Mouse (Mus musculus): Measurements from ENCODE around the gene Tbc1d8.
A peak's percentile ranks its signal among the peaks of the same experiment; 100 is the strongest.

Tbc1d8 gene

DNA sequence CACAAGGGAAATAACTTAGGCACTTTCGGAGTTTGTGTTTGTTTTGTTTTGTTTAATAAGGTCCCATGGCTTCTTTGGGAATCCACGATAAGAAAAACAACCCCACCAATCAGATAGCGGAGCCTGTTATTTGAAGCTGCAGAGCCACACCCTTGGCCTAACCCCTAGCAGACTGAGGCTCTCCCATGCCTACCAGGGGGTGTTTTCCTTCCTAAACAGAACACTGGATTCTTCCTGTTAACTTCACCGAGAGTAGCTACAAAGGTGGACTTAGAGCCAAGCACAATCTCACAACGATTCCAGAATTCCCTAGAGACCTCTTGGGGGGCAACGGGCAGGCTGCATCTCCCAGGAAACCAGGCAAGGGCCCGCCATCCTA lies 116.1 kb downstream of the Tbc1d8 start:
- no peak for DNase-seq (ENCODE audit: low spot score)

DNA sequence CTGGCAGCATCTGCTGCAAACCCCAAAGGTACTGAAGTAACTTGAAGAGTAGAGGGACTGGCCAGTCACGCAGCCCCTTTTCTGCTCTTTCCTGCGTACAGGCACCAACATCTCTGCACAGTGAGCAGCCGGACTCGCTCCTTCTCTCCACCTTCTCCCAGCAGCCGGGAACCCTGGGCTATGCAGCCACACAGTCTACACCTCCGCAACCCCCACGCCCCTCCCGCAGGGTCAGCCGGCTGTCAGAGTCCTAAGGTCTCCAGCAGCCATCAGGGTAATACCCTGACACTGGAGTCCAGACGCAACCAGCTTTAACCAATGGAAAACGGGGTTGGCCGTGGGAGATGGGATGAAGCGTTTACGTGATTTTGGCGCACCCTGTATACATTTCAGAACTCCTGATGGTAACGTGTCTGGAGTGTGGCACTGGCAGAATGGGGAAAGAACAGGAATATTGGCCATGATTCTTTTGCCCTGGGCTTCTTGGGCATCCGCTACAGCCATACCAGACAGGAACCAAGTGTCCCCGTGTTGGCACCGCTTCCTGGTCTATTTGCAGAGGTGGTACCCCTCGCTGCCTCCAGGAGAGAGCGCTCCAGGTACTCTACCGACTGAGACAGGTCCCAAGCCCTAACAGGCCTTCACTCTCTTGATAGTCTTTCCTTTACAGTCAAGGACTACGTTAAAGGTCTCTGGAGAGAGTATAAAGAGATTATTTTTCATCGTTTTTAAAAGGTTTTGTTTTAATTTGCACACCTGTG lies 116.6 kb downstream of the Tbc1d8 start:
- DNase-seq (ENCODE audit: low spot score): no peak

DNA sequence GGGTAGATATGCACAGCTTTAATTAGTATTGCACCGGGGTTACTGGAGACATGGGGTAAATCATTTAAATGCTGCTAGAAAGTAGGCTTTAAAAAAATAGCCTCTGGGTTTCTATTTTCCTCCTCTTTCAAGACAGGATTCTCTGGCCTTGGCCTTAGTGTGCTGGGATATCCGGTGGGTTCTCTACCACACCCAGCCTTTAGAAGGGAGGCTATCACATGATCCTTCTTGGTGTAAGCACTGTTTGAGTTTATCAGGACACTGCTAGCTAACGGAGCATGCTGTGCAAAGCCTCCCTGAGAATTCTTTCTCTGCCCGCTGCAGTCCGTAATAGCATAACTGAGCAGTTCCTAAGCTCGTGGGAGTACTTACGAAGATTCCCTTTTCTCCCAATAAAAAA lies 129.1 kb downstream of the Tbc1d8 start:
- DNase-seq (ENCODE audit: low spot score): no peak

DNA sequence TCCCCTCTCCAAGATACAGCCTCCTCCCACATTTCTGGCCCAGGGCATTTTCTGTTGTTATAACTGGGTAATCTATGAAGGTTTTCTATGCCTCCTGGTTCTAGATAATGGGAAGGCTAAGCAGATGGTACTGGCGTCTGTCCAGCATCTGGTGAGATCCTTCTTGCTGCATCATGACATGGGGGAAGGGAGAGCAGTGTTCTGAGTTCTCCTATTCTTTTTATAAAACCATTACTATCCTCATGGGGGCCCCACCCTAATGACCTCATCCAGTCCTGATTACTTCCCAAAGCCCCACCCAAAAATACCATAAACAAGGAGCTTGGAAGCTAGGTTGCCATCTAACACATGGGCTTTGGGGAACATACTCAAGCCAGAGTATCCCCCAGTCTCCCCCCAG lies 129.6 kb downstream of the Tbc1d8 start:
- peak; percentile 53 for DNase-seq (ENCODE audit: low spot score)

DNA sequence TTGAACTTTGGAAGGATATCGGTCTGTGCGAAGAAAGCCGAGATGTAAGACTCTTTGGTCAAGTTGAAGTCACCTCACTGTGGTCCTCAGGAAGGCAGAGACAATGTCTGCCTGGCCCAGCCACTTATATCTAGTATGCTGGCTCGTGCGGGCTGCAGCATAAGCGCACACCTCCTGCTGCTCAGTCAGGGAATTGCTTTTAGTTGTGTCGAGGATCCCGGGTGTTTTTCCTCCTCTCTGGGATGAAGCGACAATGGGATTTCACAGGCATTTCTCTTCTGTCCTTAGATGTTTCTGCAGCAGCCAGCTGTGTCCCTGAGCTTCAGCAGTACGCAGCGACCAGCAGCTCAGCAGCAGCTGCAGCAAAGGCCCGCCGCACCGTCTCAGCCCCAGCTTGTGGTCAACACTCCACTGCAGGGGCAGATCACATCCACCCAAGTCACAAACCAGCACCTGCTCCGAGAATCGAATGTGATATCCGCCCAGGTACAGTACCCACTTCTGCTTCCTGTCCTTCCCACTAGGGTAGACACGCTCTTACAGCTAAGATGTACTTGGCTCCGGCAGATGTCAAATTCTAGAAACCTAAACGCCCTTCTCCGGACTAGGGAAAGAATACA lies 133.5 kb downstream of the Tbc1d8 start:
- DNase-seq (ENCODE audit: low spot score): no peak

GRCm38 (mm10) chr1:39343242-39343641 lies 135.3 kb downstream of the Tbc1d8 start:
- no peak for DNase-seq (ENCODE audit: low spot score)

- DNase-seq (ENCODE audit: low spot score): no peak
These were observed 136.7 kb downstream of the Tbc1d8 start for GRCm38 (mm10) chr1:39341807-39342206.

DNA sequence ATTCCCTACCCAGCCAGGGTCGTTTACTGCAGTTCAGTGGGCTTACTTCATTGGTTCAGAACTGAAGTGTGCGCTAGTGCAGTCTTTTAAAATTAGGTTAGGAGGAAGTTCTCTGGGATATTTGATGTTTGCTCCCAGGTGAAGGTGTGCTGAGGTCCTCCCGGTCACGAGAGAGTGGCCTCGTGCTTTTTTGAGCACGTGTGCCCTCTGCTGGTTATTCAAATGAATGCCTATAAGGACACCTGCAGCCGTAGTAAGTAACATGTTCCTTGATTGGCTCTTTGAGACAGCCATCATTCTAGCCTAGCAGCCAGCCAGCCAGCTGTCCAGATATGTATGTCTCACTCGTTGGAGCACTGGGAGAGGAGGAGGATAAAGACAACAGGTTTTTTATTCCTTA lies 137.9 kb downstream of the Tbc1d8 start:
- peak; percentile 72 for DNase-seq (ENCODE audit: low spot score)

DNA sequence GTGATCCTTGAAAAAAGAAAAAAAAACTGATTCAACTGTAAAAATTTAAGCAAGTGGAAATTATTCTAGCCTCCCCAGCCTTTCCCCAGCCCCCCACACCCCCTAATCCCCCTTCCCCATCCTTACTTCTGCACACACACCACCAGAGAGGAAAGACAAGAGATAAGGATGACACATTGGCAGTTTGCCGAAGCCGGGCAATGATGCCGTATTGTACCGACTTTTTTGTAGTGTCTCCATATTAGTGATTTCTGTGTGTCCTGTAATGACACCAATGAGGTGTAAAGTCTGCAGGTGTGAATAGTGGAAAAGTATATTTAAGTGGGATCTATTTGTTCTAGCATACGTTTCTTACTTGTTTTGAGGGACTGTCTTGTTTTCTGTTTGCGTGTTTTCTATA lies 138.4 kb downstream of the Tbc1d8 start:
- no peak for DNase-seq (ENCODE audit: low spot score)

DNA sequence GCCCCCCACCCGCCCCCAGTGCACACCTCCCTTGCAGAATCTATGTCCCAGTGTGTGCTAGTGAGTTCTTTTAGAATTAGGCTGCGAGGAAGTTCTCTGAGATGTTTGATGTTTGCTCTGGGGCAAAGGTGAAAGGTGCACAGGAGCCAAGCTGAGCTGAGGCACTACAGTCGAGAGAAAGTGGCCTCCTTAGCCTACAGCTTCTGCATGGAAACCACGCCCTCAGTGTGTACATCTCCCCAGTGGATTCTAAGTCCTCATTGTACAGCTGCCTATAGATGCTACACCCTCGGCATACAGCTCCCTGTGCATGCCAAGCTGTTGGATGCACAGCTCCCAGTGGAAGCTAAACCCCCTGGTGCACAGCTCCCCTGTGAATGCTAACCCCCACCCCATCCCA lies 139.1 kb downstream of the Tbc1d8 start:
- no peak for DNase-seq (ENCODE audit: low spot score)

- DNase-seq (ENCODE audit: low spot score): no peak
These were observed 139.7 kb downstream of the Tbc1d8 start for GRCm38 (mm10) chr1:39338831-39339230.

DNA sequence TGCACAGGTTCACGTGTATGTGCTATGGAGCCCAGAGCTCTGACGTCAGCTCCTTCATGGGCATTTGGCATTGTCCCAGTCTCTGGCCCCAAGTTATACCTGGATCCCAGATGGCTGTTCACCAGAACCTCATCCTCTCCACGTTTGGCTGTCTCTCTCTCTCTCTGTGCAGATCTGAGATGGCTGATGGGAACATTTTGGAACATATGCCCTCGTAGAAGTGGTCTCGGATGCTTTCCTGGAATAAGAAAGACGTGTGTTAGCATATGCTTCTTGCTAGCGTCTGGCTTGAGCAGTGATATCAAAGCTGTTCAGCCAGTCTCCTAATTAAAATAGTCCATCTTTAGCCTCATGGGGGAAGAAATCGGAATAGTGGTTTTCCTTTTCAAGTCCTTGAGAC lies 141.8 kb downstream of the Tbc1d8 start:
- no peak for DNase-seq (ENCODE audit: low spot score)

DNA sequence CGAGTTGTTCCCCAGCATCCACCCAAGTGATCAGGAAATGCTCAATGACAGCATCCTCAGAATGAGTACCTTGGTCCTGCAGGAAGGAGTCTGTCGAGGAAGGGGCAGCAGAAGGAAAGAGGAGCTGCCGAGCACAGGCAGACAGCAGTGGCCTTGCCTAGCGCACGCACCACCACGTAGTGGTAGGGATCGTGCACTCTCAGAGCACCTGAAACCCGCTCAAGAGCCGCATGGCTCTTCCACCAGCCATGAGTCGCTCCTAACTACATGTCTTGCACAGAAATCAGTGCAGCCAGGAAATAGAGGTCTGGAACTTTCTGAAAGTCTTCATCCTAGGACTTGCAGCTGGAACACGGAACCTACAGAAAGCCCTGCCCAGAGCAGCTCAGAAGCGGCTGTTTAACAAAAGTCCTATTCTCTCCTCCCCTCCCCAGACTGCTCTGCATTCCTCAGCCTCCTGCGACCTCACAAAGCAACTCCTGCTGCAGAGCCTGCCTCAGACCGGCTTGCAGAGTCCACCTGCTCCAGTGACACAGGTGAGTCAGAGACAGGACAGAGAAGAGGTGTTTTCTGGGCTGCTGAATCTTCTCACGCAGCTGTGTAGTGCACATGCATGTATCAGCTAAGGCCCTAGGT lies 142.9 kb downstream of the Tbc1d8 start:
- no peak for DNase-seq (ENCODE audit: low spot score)

- no peak for DNase-seq (ENCODE audit: low spot score)
These were observed 146.1 kb downstream of the Tbc1d8 start for GRCm38 (mm10) chr1:39332456-39332855.

DNA sequence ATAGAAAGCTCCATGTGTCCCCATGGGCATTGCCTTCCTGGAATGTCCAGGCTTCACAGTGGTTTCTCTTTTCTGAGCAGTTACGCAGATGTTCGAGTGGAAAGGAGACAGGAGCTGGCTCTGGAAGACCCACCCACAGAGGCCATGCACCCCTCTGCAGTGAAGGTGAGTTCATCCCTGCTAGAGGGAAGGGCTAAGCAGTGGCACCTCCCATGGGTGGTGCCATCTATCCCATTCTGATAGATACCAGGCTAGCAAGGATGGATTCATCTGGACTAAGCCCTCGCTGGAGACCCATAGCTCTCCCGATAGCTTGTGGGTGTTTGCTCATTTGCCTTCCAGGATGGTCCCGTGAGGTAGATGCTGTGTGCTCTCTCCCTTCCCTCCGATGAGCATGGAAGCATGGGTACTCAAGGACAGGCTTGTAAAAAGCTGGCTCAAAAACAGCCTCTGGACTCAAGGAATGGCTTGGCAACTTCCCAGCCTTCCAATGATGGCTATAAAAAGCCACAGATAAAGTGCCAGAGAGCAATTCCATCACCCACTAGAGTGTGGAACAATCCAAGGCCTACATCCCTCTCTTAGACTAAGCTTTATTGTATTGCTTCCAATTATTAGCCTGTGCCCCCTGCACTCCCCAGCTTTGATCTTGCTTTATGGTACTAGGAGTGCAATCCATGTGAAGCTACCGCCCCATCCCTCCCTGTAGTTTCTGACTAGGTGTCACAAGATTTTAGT lies 147.5 kb downstream of the Tbc1d8 start:
- DNase-seq (ENCODE audit: low spot score): no peak

DNA sequence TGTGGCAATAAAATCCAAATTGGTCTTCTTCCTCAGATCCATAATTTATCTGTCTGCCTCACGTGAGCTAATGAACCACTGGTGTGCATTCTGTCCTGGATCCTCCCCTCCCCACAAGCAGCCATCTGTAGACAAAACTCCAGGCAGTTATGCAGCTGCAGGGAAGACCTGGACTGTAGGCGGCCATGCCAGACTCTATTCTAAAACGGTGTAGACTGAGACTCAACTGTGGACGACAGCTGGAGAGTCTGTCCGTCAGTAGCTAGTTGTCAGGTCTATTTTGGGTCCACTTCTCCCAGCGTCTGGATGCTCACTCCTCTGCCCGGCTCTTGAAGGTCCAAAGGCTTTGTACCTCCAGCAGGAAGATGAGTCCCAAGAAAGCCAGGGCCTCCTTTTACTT lies 151.0 kb downstream of the Tbc1d8 start:
- DNase-seq (ENCODE audit: low spot score): no peak

- no peak for DNase-seq (ENCODE audit: low spot score)
These were observed 153.3 kb downstream of the Tbc1d8 start for GRCm38 (mm10) chr1:39325228-39325627.

DNA sequence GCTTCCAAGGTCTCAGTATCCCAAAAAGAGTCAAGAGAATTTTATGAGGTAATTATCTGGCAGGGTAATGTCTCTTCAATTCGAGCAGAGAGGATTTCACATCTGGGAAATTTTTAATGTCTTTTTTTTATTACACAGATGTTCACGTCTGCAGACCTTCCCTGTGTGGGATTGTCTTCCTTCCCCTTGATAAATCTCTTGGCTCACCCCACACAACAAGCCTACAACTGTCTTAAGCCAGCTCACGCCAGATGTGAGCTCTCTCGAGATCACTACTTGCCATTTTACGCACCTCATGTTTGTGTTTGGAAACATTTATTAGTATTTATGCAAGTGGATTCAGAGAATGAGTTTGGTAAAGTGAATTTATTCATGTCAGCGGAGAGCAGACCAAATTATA lies 156.6 kb downstream of the Tbc1d8 start:
- no peak for DNase-seq (ENCODE audit: low spot score)

Measured in lung, postnatal 25 days (tissue).